Mouse (Mus musculus): ENCODE data around the gene Ifnab.

- TF ChIP-seq CTCF (IDR thresholded peaks at IDR 0.05; ENCODE audit: low read depth) = no peak
- TF ChIP-seq EP300 (IDR thresholded peaks at IDR 0.05; ENCODE audit: low read depth) = no peak
These were observed 27.6 kb upstream of the Ifnab start for GRCm38 (mm10) chr4:88718715-88719114.
